Mouse (Mus musculus) intestine, postnatal 0 days (tissue): ENCODE results near the gene Cenpl. TPM values are rescaled to one million over a fixed set of nuclear protein-coding genes. Genes with fewer than 3 reads are reported as not detected.

ENCODE experiments used
- ATAC-seq: fragments of 200-750 bp; cut with Nextera tagmentation; 2 replicates; pipeline ENCODE4 v1.8.0; 2017; ENCODE audit warnings: mild to moderate bottlenecking, moderate TSS enrichment, moderate library complexity
- H3K27ac ChIP-seq: fragments of 300-500 bp; sonication (generic); 2 replicates; pipeline ENCODE4 v1.5.1; 2014; ENCODE audit warnings: mild to moderate bottlenecking, low read depth, low read length, moderate library complexity
- H3K27me3 ChIP-seq: fragments of 300-500 bp; sonication (generic); replicated peaks from 2 replicates; pipeline ENCODE4 v1.6.1; 2014; ENCODE audit warnings: low read length, mixed read lengths; ENCODE audit not compliant: control insufficient read depth, insufficient read depth
- H3K36me3 ChIP-seq: fragments of 300-500 bp; sonication (generic); 2 replicates; pipeline ENCODE4 v1.6.1; 2014; ENCODE audit warnings: mild to moderate bottlenecking, moderate library complexity; ENCODE audit not compliant: control insufficient read depth, insufficient read depth
- H3K4me1 ChIP-seq: fragments of 300-500 bp; sonication (generic); replicated peaks from 2 replicates; pipeline ENCODE4 v1.6.1; 2014; ENCODE audit warnings: antibody characterized with exemption, low read length, mixed read lengths; ENCODE audit not compliant: control insufficient read depth, insufficient read depth
- H3K4me2 ChIP-seq: fragments of 300-500 bp; sonication (generic); replicated peaks from 2 replicates; pipeline ENCODE4 v1.6.1; 2014; ENCODE audit warnings: low read depth, mild to moderate bottlenecking, moderate library complexity
- H3K4me3 ChIP-seq: fragments of 300-500 bp; sonication (generic); 2 replicates; pipeline ENCODE4 v1.5.1; 2014; ENCODE audit warnings: low read depth, low read length
- H3K9ac ChIP-seq: fragments of 300-500 bp; sonication (generic); 2 replicates; pipeline ENCODE4 v1.6.1; 2014; ENCODE audit warnings: mild to moderate bottlenecking, low read depth, low read length
- H3K9me3 ChIP-seq: fragments of 300-500 bp; sonication (generic); 2 replicates; pipeline ENCODE4 v1.6.1; 2016; ENCODE audit warnings: mixed run types; ENCODE audit not compliant: control insufficient read depth
- CTCF ChIP-seq: sonication (generic); IDR thresholded peaks from 2 replicates; pipeline ENCODE4 v1.5.1; 2016; ENCODE audit warnings: low read depth, mild to moderate bottlenecking, control low read depth, antibody characterized with exemption, moderate library complexity
- WGBS: fragments of 180-500 bp; shearing (Covaris S2); extraction: QIAGEN DNeasy Blood & Tissue Kit; methylation state at CpG from one replicate; pipeline ENCODE4 v1.1.7; 2014; 5-methylcytosine and 5-hydroxymethylcytosine counted together
- polyA plus RNA-seq: library from polyadenylated mRNA; unstranded; fragments of >200 nt; fragmentation: Nextera tagmentation; extraction: Ambion mirVana; gene quantifications from 2 replicates; pipeline ENCODE4 v1.2.1, GENCODE M21; 2015

Gene Cenpl
- polyA plus RNA-seq, 1 experiment from 2014 or later = 11.0 TPM

- H3K27ac ChIP-seq = no peak overlapping the region
- WGBS = 0% methylated on average over 1 of the region's 1 CpGs
Measured at GRCm38 (mm10) chr1:161037026-161037425, 33.5 kb upstream of the Cenpl start.

GRCm38 (mm10) chr1:161037599-161037998, 32.9 kb upstream of the Cenpl start:
- ATAC-seq = no peak
- no peaks in the 10 kb centered on the region for H3K27me3 ChIP-seq
- H3K36me3 ChIP-seq = peaks cover 25% of the 10 kb centered on the region
- no peak overlapping the region for H3K27ac ChIP-seq
- 18% methylated on average over 3 of the region's 3 CpGs for WGBS
- H3K4me3 ChIP-seq = peak overlapping the region; percentile 0; the same call in 1 of the 2 replicates
- H3K4me2 ChIP-seq = peak overlapping the region; percentile 66
- no peaks in the 10 kb centered on the region for H3K4me1 ChIP-seq
- no peaks in the 10 kb centered on the region for H3K9me3 ChIP-seq
- H3K9ac ChIP-seq = no peak overlapping the region
- TF ChIP-seq CTCF = no peak

More at GRCm38 (mm10) chr1:161037026-161037425, 33.5 kb upstream of the Cenpl start:
- no peak for ATAC-seq
- H3K9me3 ChIP-seq = no peaks in the 10 kb centered on the region
- H3K4me2 ChIP-seq = peak overlapping the region; percentile 66
- peak overlapping the region; percentile 90 for H3K4me3 ChIP-seq
- no peak overlapping the region for H3K9ac ChIP-seq
- TF ChIP-seq CTCF = no peak
- peaks cover 30% of the 10 kb centered on the region for H3K36me3 ChIP-seq
- no peaks in the 10 kb centered on the region for H3K27me3 ChIP-seq
- no peaks in the 10 kb centered on the region for H3K4me1 ChIP-seq

GRCm38 (mm10) chr1:161038004-161038403, 32.5 kb upstream of the Cenpl start:
- Histone ChIP-seq H3K4me2 (peak overlapping the region; percentile 4; the same call in 1 of the 2 replicates), H3K4me3 (no peak overlapping the region), H3K4me1 (no peaks in the 10 kb centered on the region), H3K36me3 (peaks cover 25% of the 10 kb centered on the region), H3K27me3 (no peaks in the 10 kb centered on the region), H3K9ac (no peak overlapping the region), H3K27ac (no peak overlapping the region), H3K9me3 (no peaks in the 10 kb centered on the region)
- WGBS = 32% methylated on average over 3 of the region's 3 CpGs
- ATAC-seq = no peak
- TF ChIP-seq CTCF = no peak

- Histone ChIP-seq H3K36me3 (peaks cover 25% of the 10 kb centered on the region), H3K4me3 (no peak overlapping the region), H3K27ac (peak overlapping the region; percentile 35; the same call in 1 of the 2 replicates), H3K9me3 (no peaks in the 10 kb centered on the region), H3K27me3 (no peaks in the 10 kb centered on the region), H3K4me1 (no peaks in the 10 kb centered on the region), H3K4me2 (no peak overlapping the region), H3K9ac (no peak overlapping the region)
- no peak for TF ChIP-seq CTCF
- WGBS = 19% methylated on average over 3 of the region's 3 CpGs
- no peak for ATAC-seq
Measured at GRCm38 (mm10) chr1:161038968-161039721, 31.4 kb upstream of the Cenpl start.

- no peak for TF ChIP-seq CTCF
- no peaks in the 10 kb centered on the region for H3K27me3 ChIP-seq
- H3K27ac ChIP-seq = no peak overlapping the region
- peaks cover 25% of the 10 kb centered on the region for H3K36me3 ChIP-seq
- no peak overlapping the region for H3K9ac ChIP-seq
- no peak overlapping the region for H3K4me3 ChIP-seq
- no peak for ATAC-seq
- H3K9me3 ChIP-seq = no peaks in the 10 kb centered on the region
- no peaks in the 10 kb centered on the region for H3K4me1 ChIP-seq
- WGBS = 24% methylated on average over 3 of the region's 3 CpGs
- H3K4me2 ChIP-seq = no peak overlapping the region
Measured at GRCm38 (mm10) chr1:161039741-161040425, 30.6 kb upstream of the Cenpl start.

GRCm38 (mm10) chr1:161040426-161040770, 30.1 kb upstream of the Cenpl start:
- H3K27ac ChIP-seq = no peak overlapping the region
- TF ChIP-seq CTCF = no peak

More at GRCm38 (mm10) chr1:161040426-161040770, 30.1 kb upstream of the Cenpl start:
- WGBS = 45% methylated on average over 1 of the region's 1 CpGs
- ATAC-seq = no peak
- Histone ChIP-seq H3K27me3 (no peaks in the 10 kb centered on the region), H3K4me3 (no peak overlapping the region), H3K4me2 (no peak overlapping the region), H3K9me3 (no peaks in the 10 kb centered on the region), H3K4me1 (no peaks in the 10 kb centered on the region), H3K9ac (no peak overlapping the region), H3K36me3 (peaks cover 25% of the 10 kb centered on the region)
